Mouse (Mus musculus) intestine, embryonic 14.5 days (tissue): ENCODE measurements at regions not wholly inside any gene's neighbourhood (a gene's known extent, or its start where the extent isn't known, plus 50 kb on each side); places are given as distances from the start of the nearest gene placed in this dataset.

Source experiments
- ATAC-seq: fragments of 200-750 bp; cut with Nextera tagmentation; replicated peaks from 2 replicates; pipeline ENCODE4 v1.8.0; 2017; ENCODE audit warnings: low read depth, moderate number of reproducible peaks, moderate TSS enrichment, moderate library complexity; ENCODE audit not compliant: low FRiP score, low TSS enrichment
- DNase-seq: peaks from one replicate; pipeline ENCODE4 v3.0.0-alpha.2; 2018; ENCODE audit warnings: low spot score
- H3K27ac ChIP-seq: fragments of 300-500 bp; sonication (generic); 2 replicates; pipeline ENCODE4 v1.5.1; 2014; ENCODE audit warnings: low read depth, mild to moderate bottlenecking, control low read depth
- H3K27me3 ChIP-seq: fragments of 300-500 bp; sonication (generic); replicated peaks from 2 replicates; pipeline ENCODE4 v1.6.1; 2014; ENCODE audit warnings: low read length, control low read depth; ENCODE audit not compliant: control insufficient read depth, insufficient read depth
- H3K36me3 ChIP-seq: fragments of 300-500 bp; sonication (generic); 2 replicates; pipeline ENCODE4 v1.6.1; 2014; ENCODE audit warnings: low read length, control low read depth; ENCODE audit not compliant: control insufficient read depth, insufficient read depth
- H3K4me1 ChIP-seq: fragments of 300-500 bp; sonication (generic); replicated peaks from 2 replicates; pipeline ENCODE4 v1.6.1; 2014; ENCODE audit warnings: low read length, control low read depth, mixed read lengths; ENCODE audit not compliant: control insufficient read depth, insufficient read depth
- H3K4me2 ChIP-seq: fragments of 300-500 bp; sonication (generic); 2 replicates; pipeline ENCODE4 v1.6.1; 2014; ENCODE audit warnings: low read length
- H3K4me3 ChIP-seq: fragments of 300-500 bp; sonication (generic); 2 replicates; pipeline ENCODE4 v1.5.1; 2014; ENCODE audit warnings: low read depth, low read length, control low read depth, mixed read lengths
- H3K9ac ChIP-seq: fragments of 300-500 bp; sonication (generic); 2 replicates; pipeline ENCODE4 v1.6.1; 2014; ENCODE audit warnings: mild to moderate bottlenecking, low read length
- H3K9me3 ChIP-seq: fragments of 300-500 bp; sonication (generic); 2 replicates; pipeline ENCODE4 v1.6.1; 2016; ENCODE audit warnings: low read length, control low read depth; ENCODE audit not compliant: control insufficient read depth
- WGBS: fragments of 180-500 bp; shearing (Covaris S2); extraction: QIAGEN DNeasy Blood & Tissue Kit; methylation state at CpG from one replicate; pipeline ENCODE4 v1.1.7; 2014; 5-methylcytosine and 5-hydroxymethylcytosine counted together

- H3K4me2 ChIP-seq = no peak overlapping the region
- no peak for DNase-seq
- no peaks in the 10 kb centered on the region for H3K4me1 ChIP-seq
- H3K4me3 ChIP-seq = no peak overlapping the region
- ATAC-seq = no peak
- WGBS = 78% methylated on average over 7 of the region's 7 CpGs
- no peaks in the 10 kb centered on the region for H3K27me3 ChIP-seq
- H3K27ac ChIP-seq = no peak overlapping the region
- H3K36me3 ChIP-seq = no peaks in the 10 kb centered on the region
- no peak overlapping the region for H3K9ac ChIP-seq
- H3K9me3 ChIP-seq = no peaks in the 10 kb centered on the region
Observed at GRCm38 (mm10) chr3:34232329-34233250, 151.5 kb upstream of the Dnajc19 start.

- Histone ChIP-seq H3K27me3 (no peaks in the 10 kb centered on the region), H3K4me2 (no peak overlapping the region), H3K4me1 (no peaks in the 10 kb centered on the region), H3K36me3 (no peaks in the 10 kb centered on the region), H3K27ac (no peak overlapping the region), H3K9me3 (no peaks in the 10 kb centered on the region), H3K9ac (no peak overlapping the region), H3K4me3 (no peak overlapping the region)
- WGBS = 66% methylated on average over 9 of the region's 9 CpGs
- peak; percentile 52 for DNase-seq
- ATAC-seq = no peak
Observed at GRCm38 (mm10) chr3:34231593-34232328, 150.6 kb upstream of the Dnajc19 start.

- DNase-seq (no peak), ATAC-seq (no peak)
- Histone ChIP-seq H3K27ac (no peak overlapping the region), H3K4me1 (no peaks in the 10 kb centered on the region), H3K36me3 (no peaks in the 10 kb centered on the region), H3K9ac (no peak overlapping the region), H3K4me3 (no peak overlapping the region), H3K9me3 (no peaks in the 10 kb centered on the region), H3K27me3 (no peaks in the 10 kb centered on the region), H3K4me2 (no peak overlapping the region)
- WGBS = 87% methylated on average over 10 of the region's 10 CpGs
Observed at GRCm38 (mm10) chr3:34222291-34222690, 141.2 kb upstream of the Dnajc19 start.

GRCm38 (mm10) chr3:34219741-34220310 lies 138.7 kb upstream of the Dnajc19 start:
- no peaks in the 10 kb centered on the region for H3K36me3 ChIP-seq
- no peak for ATAC-seq
- no peak overlapping the region for H3K9ac ChIP-seq
- H3K4me2 ChIP-seq = no peak overlapping the region
- H3K9me3 ChIP-seq = no peaks in the 10 kb centered on the region
- WGBS = 88% methylated on average over 10 of the region's 10 CpGs
- no peaks in the 10 kb centered on the region for H3K4me1 ChIP-seq
- no peaks in the 10 kb centered on the region for H3K27me3 ChIP-seq
- no peak overlapping the region for H3K27ac ChIP-seq
- DNase-seq = no peak
- no peak overlapping the region for H3K4me3 ChIP-seq

GRCm38 (mm10) chr3:34219096-34219495 lies 138.0 kb upstream of the Dnajc19 start:
- ATAC-seq (no peak), DNase-seq (no peak)
- H3K27me3 ChIP-seq = no peaks in the 10 kb centered on the region
- no peaks in the 10 kb centered on the region for H3K9me3 ChIP-seq
- H3K4me1 ChIP-seq = no peaks in the 10 kb centered on the region
- no peaks in the 10 kb centered on the region for H3K36me3 ChIP-seq
- H3K4me2 ChIP-seq = no peak overlapping the region
- WGBS = 84% methylated on average over 2 of the region's 2 CpGs
- no peak overlapping the region for H3K27ac ChIP-seq
- no peak overlapping the region for H3K4me3 ChIP-seq
- no peak overlapping the region for H3K9ac ChIP-seq

DNA sequence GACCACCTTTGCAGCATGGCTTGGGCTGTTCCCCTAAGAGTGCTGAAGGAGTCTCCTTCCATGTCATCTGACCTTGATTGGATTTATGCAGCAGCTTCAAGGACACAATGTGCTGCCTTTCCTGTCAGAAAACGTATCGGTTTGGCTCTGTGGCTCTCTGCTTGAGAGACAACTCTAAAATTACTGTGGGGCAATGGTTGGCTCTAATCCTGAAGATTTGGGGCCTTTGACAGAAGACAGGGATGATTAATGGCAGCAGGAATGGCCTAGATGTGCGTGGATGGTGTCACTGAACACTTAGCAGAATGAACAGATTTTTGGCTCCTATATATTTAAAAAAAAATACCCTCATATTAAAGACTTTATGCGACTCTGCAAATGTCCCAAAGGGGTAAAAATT lies 136.8 kb upstream of the Dnajc19 start:
- Histone ChIP-seq H3K36me3 (no peaks in the 10 kb centered on the region), H3K4me2 (no peak overlapping the region), H3K4me3 (no peak overlapping the region), H3K27ac (no peak overlapping the region), H3K27me3 (no peaks in the 10 kb centered on the region), H3K4me1 (no peaks in the 10 kb centered on the region), H3K9ac (no peak overlapping the region), H3K9me3 (no peaks in the 10 kb centered on the region)
- WGBS = 68% methylated on average over 4 of the region's 4 CpGs
- no peak for ATAC-seq
- DNase-seq = no peak

- Histone ChIP-seq H3K4me2 (no peak overlapping the region), H3K4me1 (no peaks in the 10 kb centered on the region), H3K9ac (no peak overlapping the region), H3K4me3 (no peak overlapping the region), H3K27me3 (no peaks in the 10 kb centered on the region), H3K9me3 (0 out of 2 replicates have a peak, but pooled peaks cover 4% of the 10 kb centered on the region), H3K36me3 (no peaks in the 10 kb centered on the region), H3K27ac (no peak overlapping the region)
- 81% methylated on average over 6 of the region's 6 CpGs for WGBS
- DNase-seq (no peak), ATAC-seq (no peak)
Observed at GRCm38 (mm10) chr3:34214233-34214632, 133.1 kb upstream of the Dnajc19 start.

DNA sequence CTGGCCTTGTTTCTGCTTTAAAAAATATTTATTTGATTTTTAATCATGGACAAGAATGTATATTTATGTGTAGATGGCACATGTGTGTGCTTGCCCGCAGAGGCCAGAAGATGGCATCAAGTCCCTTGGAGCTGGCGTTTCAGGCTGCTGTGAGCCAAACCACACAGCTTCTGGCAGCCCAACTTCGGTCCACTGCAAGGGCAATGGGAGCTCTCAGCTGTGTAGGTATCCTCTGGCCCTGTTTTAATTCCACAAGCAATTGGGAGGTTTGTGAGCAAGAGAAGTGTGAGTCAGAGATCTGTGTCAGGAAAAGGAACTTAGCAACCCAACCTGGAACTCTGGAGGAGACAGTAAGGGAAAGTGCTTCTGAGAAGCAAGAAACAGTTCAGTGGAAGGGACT lies 125.3 kb upstream of the Dnajc19 start:
- DNase-seq (no peak), ATAC-seq (no peak)
- Histone ChIP-seq H3K4me2 (no peak overlapping the region), H3K36me3 (no peaks in the 10 kb centered on the region), H3K27me3 (no peaks in the 10 kb centered on the region), H3K9me3 (0 out of 2 replicates have a peak, but pooled peaks cover 3% of the 10 kb centered on the region), H3K9ac (no peak overlapping the region), H3K4me3 (no peak overlapping the region), H3K4me1 (no peaks in the 10 kb centered on the region), H3K27ac (no peak overlapping the region)
- WGBS = 94% methylated on average over 3 of the region's 3 CpGs
